Mouse (Mus musculus) hindbrain, embryonic 10.5 days (tissue): ENCODE measurements at regions not wholly inside any gene's neighbourhood (a gene's known extent, or its start where the extent isn't known, plus 50 kb on each side); places are given as distances from the start of the nearest gene placed in this dataset.
"Not testable (repeated sequence)": the region's sequence is repeated elsewhere in the genome, so short reads cannot be mapped to it uniquely, and the experiment has no call there.

Experiments
- DNase-seq: peaks from one replicate; pipeline ENCODE4 v3.0.0-alpha.2; 2017; ENCODE audit warnings: low spot score
- H3K27ac ChIP-seq: fragments of 300-500 bp; sonication (generic); 2 replicates; pipeline ENCODE4 v1.5.1; 2016; ENCODE audit warnings: mild to moderate bottlenecking, moderate library complexity
- H3K27me3 ChIP-seq: fragments of 300-500 bp; sonication (generic); 2 replicates; pipeline ENCODE4 v1.6.1; 2016; ENCODE audit warnings: mild to moderate bottlenecking; ENCODE audit not compliant: poor library complexity, insufficient read depth, severe bottlenecking
- H3K36me3 ChIP-seq: fragments of 300-500 bp; sonication (generic); 2 replicates; pipeline ENCODE4 v1.6.1; 2016; ENCODE audit warnings: mild to moderate bottlenecking, moderate library complexity
- H3K4me1 ChIP-seq: fragments of 300-500 bp; sonication (generic); replicated peaks from 2 replicates; pipeline ENCODE4 v1.6.1; 2016; ENCODE audit warnings: mild to moderate bottlenecking
- H3K4me3 ChIP-seq: fragments of 300-500 bp; sonication (generic); 2 replicates; pipeline ENCODE4 v1.5.1; 2016; ENCODE audit warnings: mild to moderate bottlenecking, moderate library complexity
- H3K9me3 ChIP-seq: fragments of 300-500 bp; sonication (generic); 2 replicates; pipeline ENCODE4 v1.6.1; 2016; ENCODE audit warnings: mild to moderate bottlenecking, moderate library complexity
- WGBS: fragments of 180-500 bp; shearing (Covaris S2); methylation state at CpG from one replicate; pipeline ENCODE4 v1.1.7; 2016; 5-methylcytosine and 5-hydroxymethylcytosine counted together

GRCm38 (mm10) chr17:4875086-4876046, 118.8 kb upstream of the Arid1b start:
- H3K9me3 ChIP-seq = no peaks in the 10 kb centered on the region
- no peaks in the 10 kb centered on the region for H3K4me1 ChIP-seq
- WGBS = 80% methylated on average over 10 of the region's 10 CpGs
- no peaks in the 10 kb centered on the region for H3K36me3 ChIP-seq
- no peak overlapping the region for H3K4me3 ChIP-seq
- DNase-seq = no peak
- H3K27me3 ChIP-seq = no peaks in the 10 kb centered on the region
- H3K27ac ChIP-seq = no peak overlapping the region

GRCm38 (mm10) chr17:4876431-4876830, 117.7 kb upstream of the Arid1b start:
- H3K27ac ChIP-seq = no peak overlapping the region
- no peaks in the 10 kb centered on the region for H3K4me1 ChIP-seq
- no peak for DNase-seq
- H3K27me3 ChIP-seq = no peaks in the 10 kb centered on the region
- H3K9me3 ChIP-seq = no peaks in the 10 kb centered on the region
- 89% methylated on average over 4 of the region's 4 CpGs for WGBS
- H3K36me3 ChIP-seq = no peaks in the 10 kb centered on the region
- H3K4me3 ChIP-seq = no peak overlapping the region

GRCm38 (mm10) chr17:4881473-4881872, 112.7 kb upstream of the Arid1b start:
- H3K9me3 ChIP-seq = no peaks in the 10 kb centered on the region
- no peak for DNase-seq
- H3K27me3 ChIP-seq = no peaks in the 10 kb centered on the region
- WGBS = 90% methylated on average over 5 of the region's 5 CpGs
- no peaks in the 10 kb centered on the region for H3K36me3 ChIP-seq
- H3K4me3 ChIP-seq = no peak overlapping the region
- H3K27ac ChIP-seq = no peak overlapping the region
- no peaks in the 10 kb centered on the region for H3K4me1 ChIP-seq

GRCm38 (mm10) chr17:4884083-4884482, 110.0 kb upstream of the Arid1b start:
- no peak for DNase-seq
- Histone ChIP-seq H3K27ac (no peak overlapping the region), H3K4me3 (no peak overlapping the region), H3K4me1 (no peaks in the 10 kb centered on the region), H3K9me3 (no peaks in the 10 kb centered on the region), H3K27me3 (no peaks in the 10 kb centered on the region), H3K36me3 (no peaks in the 10 kb centered on the region)
- 93% methylated on average over 2 of the region's 2 CpGs for WGBS

GRCm38 (mm10) chr17:4884761-4885160, 109.4 kb upstream of the Arid1b start:
- Histone ChIP-seq H3K4me3 (no peak overlapping the region), H3K36me3 (no peaks in the 10 kb centered on the region), H3K4me1 (no peaks in the 10 kb centered on the region), H3K27ac (no peak overlapping the region), H3K27me3 (no peaks in the 10 kb centered on the region), H3K9me3 (no peaks in the 10 kb centered on the region)
- DNase-seq = no peak
- 75% methylated on average over 3 of the region's 3 CpGs for WGBS

- not testable (repeated sequence) for H3K27me3 ChIP-seq, H3K27ac ChIP-seq, DNase-seq, H3K4me3 ChIP-seq, H3K36me3 ChIP-seq, H3K4me1 ChIP-seq, H3K9me3 ChIP-seq
- 93% methylated on average over 12 of the region's 12 CpGs for WGBS
Measured at GRCm38 (mm10) chr17:4887331-4887730, 106.8 kb upstream of the Arid1b start.

GRCm38 (mm10) chr17:4889577-4889976, 104.6 kb upstream of the Arid1b start:
- 67% methylated on average over 2 of the region's 2 CpGs for WGBS

GRCm38 (mm10) chr17:4890131-4890530, 104.0 kb upstream of the Arid1b start:
- DNase-seq = no peak
- no peaks in the 10 kb centered on the region for H3K9me3 ChIP-seq
- no peak overlapping the region for H3K27ac ChIP-seq
- 92% methylated on average over 1 of the region's 1 CpGs for WGBS
- H3K4me3 ChIP-seq = no peak overlapping the region
- H3K36me3 ChIP-seq = no peaks in the 10 kb centered on the region
- no peaks in the 10 kb centered on the region for H3K4me1 ChIP-seq
- H3K27me3 ChIP-seq = no peaks in the 10 kb centered on the region

More at GRCm38 (mm10) chr17:4889577-4889976, 104.6 kb upstream of the Arid1b start:
- no peaks in the 10 kb centered on the region for H3K36me3 ChIP-seq
- no peak overlapping the region for H3K4me3 ChIP-seq
- H3K9me3 ChIP-seq = no peaks in the 10 kb centered on the region
- H3K4me1 ChIP-seq = no peaks in the 10 kb centered on the region
- no peak for DNase-seq
- H3K27me3 ChIP-seq = no peaks in the 10 kb centered on the region
- no peak overlapping the region for H3K27ac ChIP-seq

GRCm38 (mm10) chr17:4891576-4891975, 102.6 kb upstream of the Arid1b start:
- no peaks in the 10 kb centered on the region for H3K36me3 ChIP-seq
- no peaks in the 10 kb centered on the region for H3K9me3 ChIP-seq
- DNase-seq = no peak
- no peaks in the 10 kb centered on the region for H3K4me1 ChIP-seq
- WGBS = 90% methylated on average over 8 of the region's 8 CpGs
- no peaks in the 10 kb centered on the region for H3K27me3 ChIP-seq
- no peak overlapping the region for H3K27ac ChIP-seq
- H3K4me3 ChIP-seq = no peak overlapping the region

GRCm38 (mm10) chr17:4894756-4895330, 99.3 kb upstream of the Arid1b start:
- H3K9me3 ChIP-seq, H3K27ac ChIP-seq, H3K27me3 ChIP-seq, H3K4me1 ChIP-seq, H3K36me3 ChIP-seq, H3K4me3 ChIP-seq, DNase-seq: not testable (repeated sequence)
- WGBS = 94% methylated on average over 10 of the region's 10 CpGs

- H3K27ac ChIP-seq = no peak overlapping the region
Measured at GRCm38 (mm10) chr17:4903129-4903528, 91.0 kb upstream of the Arid1b start.

GRCm38 (mm10) chr17:4906504-4906903, 87.6 kb upstream of the Arid1b start:
- 35% methylated on average over 3 of the region's 3 CpGs for WGBS
- peak overlapping the region; percentile 43 for H3K4me3 ChIP-seq

More at GRCm38 (mm10) chr17:4903129-4903528, 91.0 kb upstream of the Arid1b start:
- H3K4me1 ChIP-seq = peaks cover 13% of the 10 kb centered on the region
- no peaks in the 10 kb centered on the region for H3K27me3 ChIP-seq
- WGBS = 88% methylated on average over 3 of the region's 3 CpGs
- no peak overlapping the region for H3K4me3 ChIP-seq
- no peak for DNase-seq
- no peaks in the 10 kb centered on the region for H3K9me3 ChIP-seq
- H3K36me3 ChIP-seq = no peaks in the 10 kb centered on the region

GRCm38 (mm10) chr17:4907181-4907752, 86.9 kb upstream of the Arid1b start:
- Histone ChIP-seq H3K27me3 (no peaks in the 10 kb centered on the region), H3K9me3 (no peaks in the 10 kb centered on the region), H3K4me1 (peaks cover 19% of the 10 kb centered on the region), H3K4me3 (peak overlapping the region; percentile 60), H3K36me3 (no peaks in the 10 kb centered on the region), H3K27ac (peak overlapping the region; percentile 97)
- WGBS = 0% methylated on average over 14 of the region's 14 CpGs
- peak; percentile 77 for DNase-seq

More at GRCm38 (mm10) chr17:4906504-4906903, 87.6 kb upstream of the Arid1b start:
- Histone ChIP-seq H3K36me3 (no peaks in the 10 kb centered on the region), H3K27ac (peak overlapping the region; percentile 89), H3K4me1 (peaks cover 19% of the 10 kb centered on the region), H3K9me3 (no peaks in the 10 kb centered on the region), H3K27me3 (no peaks in the 10 kb centered on the region)
- no peak for DNase-seq
